Mouse (Mus musculus) heart, embryonic 10.5 days (tissue): ENCODE measurements at regions not wholly inside any gene's neighbourhood (a gene's known extent, or its start where the extent isn't known, plus 50 kb on each side); places are given as distances from the start of the nearest gene placed in this dataset.

ENCODE experiments used
- DNase-seq: peaks from one replicate; pipeline ENCODE4 v3.0.0-alpha.2; 2017; ENCODE audit warnings: low spot score
- H3K27ac ChIP-seq: fragments of 300-500 bp; sonication (generic); 2 replicates; pipeline ENCODE4 v1.5.1; 2016; ENCODE audit warnings: mild to moderate bottlenecking
- H3K27me3 ChIP-seq: fragments of 300-500 bp; sonication (generic); 2 replicates; pipeline ENCODE4 v1.6.1; 2016; ENCODE audit warnings: mild to moderate bottlenecking; ENCODE audit not compliant: poor library complexity, insufficient read depth, severe bottlenecking
- H3K36me3 ChIP-seq: fragments of 300-500 bp; sonication (generic); 2 replicates; pipeline ENCODE4 v1.6.1; 2016; ENCODE audit warnings: mild to moderate bottlenecking, moderate library complexity
- H3K4me1 ChIP-seq: fragments of 300-500 bp; sonication (generic); 2 replicates; pipeline ENCODE4 v1.6.1; 2016; ENCODE audit warnings: mild to moderate bottlenecking
- H3K4me3 ChIP-seq: fragments of 300-500 bp; sonication (generic); 2 replicates; pipeline ENCODE4 v1.5.1; 2016; ENCODE audit warnings: mild to moderate bottlenecking, moderate library complexity
- H3K9me3 ChIP-seq: fragments of 300-500 bp; sonication (generic); 2 replicates; pipeline ENCODE4 v1.6.1; 2016; ENCODE audit warnings: mild to moderate bottlenecking, moderate library complexity
- WGBS: fragments of 180-500 bp; shearing (Covaris S2); methylation state at CpG from one replicate; pipeline ENCODE4 v1.1.7; 2016; 5-methylcytosine and 5-hydroxymethylcytosine counted together

DNA sequence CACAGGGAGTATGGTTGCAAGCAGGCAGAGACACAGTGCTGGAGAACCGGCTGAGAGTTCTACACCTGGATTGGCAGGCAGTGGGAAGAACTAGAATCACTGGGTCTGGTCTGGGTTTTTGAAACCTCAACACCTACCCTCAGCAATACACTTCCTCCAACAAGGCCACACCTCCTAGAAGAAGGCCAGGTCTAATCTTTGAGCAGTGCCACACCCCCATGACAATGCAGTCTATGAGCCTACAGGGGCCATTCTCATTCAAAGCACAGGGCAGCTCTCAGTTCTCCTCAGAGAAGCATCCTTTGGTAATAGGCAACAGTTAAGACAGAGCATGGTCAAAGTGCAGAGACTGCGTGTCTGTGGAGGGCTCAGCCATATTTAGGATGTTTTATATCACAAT is 300.8 kb downstream of the Bbx start:
- Histone ChIP-seq H3K9me3 (no peaks in the 10 kb centered on the region; the same call in 1 of the 2 replicates), H3K4me3 (no peak overlapping the region), H3K27ac (no peak overlapping the region), H3K27me3 (no peaks in the 10 kb centered on the region), H3K36me3 (no peaks in the 10 kb centered on the region), H3K4me1 (no peaks in the 10 kb centered on the region)
- 87% methylated on average over 2 of the region's 2 CpGs for WGBS
- no peak for DNase-seq
